Mouse (Mus musculus) embryonic facial prominence, embryonic 11.5 days (tissue): ENCODE data around the gene Pdlim1. TPM values are rescaled to one million over a fixed set of nuclear protein-coding genes. Genes with fewer than 3 reads are reported as not detected.
"Not testable (repeated sequence)": the region's sequence is repeated elsewhere in the genome, so short reads cannot be mapped to it uniquely, and the experiment has no call there.

ENCODE experiments used
- ATAC-seq: fragments of 200-750 bp; cut with Nextera tagmentation; replicated peaks from 2 replicates; pipeline ENCODE4 v1.8.0; 2017; ENCODE audit warnings: low read depth; ENCODE audit not compliant: insufficient number of reproducible peaks, low FRiP score, low TSS enrichment
- DNase-seq: peaks from one replicate; pipeline ENCODE4 v3.0.0-alpha.2; 2015; ENCODE audit warnings: low spot score
- H3K27ac ChIP-seq: fragments of 300-500 bp; sonication (generic); replicated peaks from 2 replicates; pipeline ENCODE4 v1.5.1; 2014; ENCODE audit warnings: mild to moderate bottlenecking, low read depth, low read length, control low read depth
- H3K27me3 ChIP-seq: fragments of 300-500 bp; sonication (generic); 2 replicates; pipeline ENCODE4 v1.6.1; 2014; ENCODE audit warnings: mild to moderate bottlenecking, low read length, moderate library complexity, mixed read lengths; ENCODE audit not compliant: control insufficient read depth, insufficient read depth
- H3K36me3 ChIP-seq: fragments of 300-500 bp; sonication (generic); replicated peaks from 2 replicates; pipeline ENCODE4 v1.6.1; 2014; ENCODE audit warnings: low read depth, mild to moderate bottlenecking, low read length, moderate library complexity, mixed read lengths; ENCODE audit not compliant: control insufficient read depth, insufficient read depth
- H3K4me1 ChIP-seq: fragments of 300-500 bp; sonication (generic); 2 replicates; pipeline ENCODE4 v1.6.1; 2014; ENCODE audit warnings: low read length, mixed read lengths; ENCODE audit not compliant: control insufficient read depth, insufficient read depth
- H3K4me2 ChIP-seq: fragments of 300-500 bp; sonication (generic); 2 replicates; pipeline ENCODE4 v1.6.1; 2014; ENCODE audit warnings: low read depth, mild to moderate bottlenecking, control low read depth, low read length, moderate library complexity
- H3K4me3 ChIP-seq: fragments of 300-500 bp; sonication (generic); 2 replicates; pipeline ENCODE4 v1.5.1; 2014; ENCODE audit warnings: low read depth, low read length, control low read depth
- H3K9ac ChIP-seq: fragments of 300-500 bp; sonication (generic); replicated peaks from 2 replicates; pipeline ENCODE4 v1.6.1; 2014; ENCODE audit warnings: mild to moderate bottlenecking, control low read depth, low read length
- H3K9me3 ChIP-seq: fragments of 300-500 bp; sonication (generic); replicated peaks from 2 replicates; pipeline ENCODE4 v1.6.1; 2016; ENCODE audit warnings: mild to moderate bottlenecking, low read length, inconsistent platforms, mixed read lengths; ENCODE audit not compliant: control insufficient read depth
- WGBS: fragments of 180-500 bp; shearing (Covaris S2); extraction: QIAGEN DNeasy Blood & Tissue Kit; methylation state at CpG from one replicate; pipeline ENCODE4 v1.1.7; 2014; 5-methylcytosine and 5-hydroxymethylcytosine counted together
- polyA plus RNA-seq: library from polyadenylated mRNA; unstranded; fragments of >200 nt; fragmentation: Nextera tagmentation; extraction: Ambion mirVana; gene quantifications from 2 replicates; pipeline ENCODE4 v1.2.1, GENCODE M21; 2014

The Pdlim1 gene
- polyA plus RNA-seq, 1 experiment from 2014 or later: 121 TPM

GRCm38 (mm10) chr19:40232560-40232959 lies 39.1 kb downstream of the Pdlim1 start:
- H3K27me3 ChIP-seq: no peaks in the 10 kb centered on the region
- DNase-seq (no peak), ATAC-seq (no peak)
- WGBS: 100% methylated on average over 2 of the region's 2 CpGs
- no peak overlapping the region for H3K4me3 ChIP-seq
- no peak overlapping the region for H3K4me2 ChIP-seq
- no peaks in the 10 kb centered on the region for H3K9me3 ChIP-seq
- no peak overlapping the region for H3K9ac ChIP-seq
- no peaks in the 10 kb centered on the region for H3K4me1 ChIP-seq
- no peaks in the 10 kb centered on the region for H3K36me3 ChIP-seq
- H3K27ac ChIP-seq: no peak overlapping the region

- no peaks in the 10 kb centered on the region for H3K36me3 ChIP-seq
- no peak for ATAC-seq
- H3K4me3 ChIP-seq: no peak overlapping the region
- no peak overlapping the region for H3K27ac ChIP-seq
- H3K4me1 ChIP-seq: no peaks in the 10 kb centered on the region
- no peak overlapping the region for H3K9ac ChIP-seq
- DNase-seq: no peak
- H3K9me3 ChIP-seq: no peaks in the 10 kb centered on the region
- H3K27me3 ChIP-seq: no peaks in the 10 kb centered on the region
- 69% methylated on average over 7 of the region's 7 CpGs for WGBS
- H3K4me2 ChIP-seq: no peak overlapping the region
These were observed 39.7 kb downstream of the Pdlim1 start for GRCm38 (mm10) chr19:40231825-40232541.

GRCm38 (mm10) chr19:40231074-40231738 lies 40.4 kb downstream of the Pdlim1 start:
- no peak for DNase-seq
- no peak overlapping the region for H3K9ac ChIP-seq
- no peak overlapping the region for H3K4me3 ChIP-seq
- no peak for ATAC-seq
- no peaks in the 10 kb centered on the region for H3K4me1 ChIP-seq
- H3K36me3 ChIP-seq: no peaks in the 10 kb centered on the region
- H3K9me3 ChIP-seq: no peaks in the 10 kb centered on the region
- WGBS: 78% methylated on average over 13 of the region's 13 CpGs
- H3K27me3 ChIP-seq: no peaks in the 10 kb centered on the region
- no peak overlapping the region for H3K4me2 ChIP-seq
- H3K27ac ChIP-seq: no peak overlapping the region

GRCm38 (mm10) chr19:40226516-40227151 lies 45.0 kb downstream of the Pdlim1 start:
- Histone ChIP-seq H3K9ac (no peak overlapping the region), H3K36me3 (no peaks in the 10 kb centered on the region), H3K4me2 (no peak overlapping the region), H3K27ac (no peak overlapping the region), H3K27me3 (no peaks in the 10 kb centered on the region), H3K4me1 (no peaks in the 10 kb centered on the region), H3K9me3 (no peaks in the 10 kb centered on the region), H3K4me3 (no peak overlapping the region)
- DNase-seq: no peak
- 83% methylated on average over 12 of the region's 12 CpGs for WGBS
- no peak for ATAC-seq

- H3K9me3 ChIP-seq: no peaks in the 10 kb centered on the region
- ATAC-seq (no peak), DNase-seq (no peak)
- H3K4me2 ChIP-seq: no peak overlapping the region
- WGBS: 62% methylated on average over 5 of the region's 5 CpGs
- no peaks in the 10 kb centered on the region for H3K27me3 ChIP-seq
- H3K27ac ChIP-seq: no peak overlapping the region
- no peak overlapping the region for H3K4me3 ChIP-seq
- no peaks in the 10 kb centered on the region for H3K36me3 ChIP-seq
- H3K9ac ChIP-seq: no peak overlapping the region
- no peaks in the 10 kb centered on the region for H3K4me1 ChIP-seq
These were observed 45.9 kb downstream of the Pdlim1 start for GRCm38 (mm10) chr19:40225761-40226110.

- Histone ChIP-seq H3K4me2 (no peak overlapping the region), H3K27ac (no peak overlapping the region), H3K27me3 (no peaks in the 10 kb centered on the region), H3K9me3 (no peaks in the 10 kb centered on the region), H3K4me1 (no peaks in the 10 kb centered on the region), H3K36me3 (no peaks in the 10 kb centered on the region), H3K9ac (no peak overlapping the region), H3K4me3 (no peak overlapping the region)
- ATAC-seq: no peak
- DNase-seq: peak; percentile 81
- WGBS: 71% methylated on average over 5 of the region's 5 CpGs
These were observed 46.4 kb downstream of the Pdlim1 start for GRCm38 (mm10) chr19:40225102-40225760.

GRCm38 (mm10) chr19:40222307-40222706 lies 49.3 kb downstream of the Pdlim1 start:
- H3K4me2 ChIP-seq, H3K27ac ChIP-seq, H3K9ac ChIP-seq, DNase-seq, H3K36me3 ChIP-seq, H3K27me3 ChIP-seq, H3K9me3 ChIP-seq, H3K4me3 ChIP-seq, ATAC-seq, H3K4me1 ChIP-seq: not testable (repeated sequence)
- 92% methylated on average over 9 of the region's 9 CpGs for WGBS

GRCm38 (mm10) chr19:40220878-40221277 lies 50.8 kb downstream of the Pdlim1 start:
- no peaks in the 10 kb centered on the region for H3K36me3 ChIP-seq

More at GRCm38 (mm10) chr19:40220878-40221277, 50.8 kb downstream of the Pdlim1 start:
- H3K9ac ChIP-seq: no peak overlapping the region
- ATAC-seq (no peak), DNase-seq (no peak)
- H3K4me1 ChIP-seq: no peaks in the 10 kb centered on the region
- H3K27me3 ChIP-seq: no peaks in the 10 kb centered on the region
- 89% methylated on average over 5 of the region's 5 CpGs for WGBS
- no peak overlapping the region for H3K4me3 ChIP-seq
- no peaks in the 10 kb centered on the region for H3K9me3 ChIP-seq
- H3K4me2 ChIP-seq: no peak overlapping the region
- no peak overlapping the region for H3K27ac ChIP-seq
